ENCODE assay signal across 1 mouse cellular context in genomic region chr7:132812619-132813415, GRCm38 (mm10).
TF ChIP-seq lines count a peak whose summit lies in the region.

No protein-coding gene starts in this region.

TF ChIP-seq in CH12.LX, 34 proteins besides CTCF, POLR2A, EP300 and RAD21 (continued from another document):
- no peak for TF ChIP-seq JUND (conservative IDR thresholded peaks at IDR 0.05; ENCODE audit: low read depth, low read length)
- no peak for TF ChIP-seq PAX5 (IDR thresholded peaks at IDR 0.05; ENCODE audit: low read length)
- no peak for TF ChIP-seq UBTF (IDR thresholded peaks at IDR 0.05; ENCODE audit: low read depth, low read length)
- TF ChIP-seq ZC3H11A (IDR thresholded peaks at IDR 0.05; ENCODE audit: low read depth, low read length): no peak
- no peak for TF ChIP-seq GABPA (IDR thresholded peaks at IDR 0.05; ENCODE audit: insufficient replicate concordance, low read depth, low read length)
- no peak for TF ChIP-seq MAFK (IDR thresholded peaks at IDR 0.05; ENCODE audit: insufficient replicate concordance, low read length)
- no peak for TF ChIP-seq NELFE (IDR thresholded peaks at IDR 0.05; ENCODE audit: low read depth, low read length)
- no peak for TF ChIP-seq POLR2AphosphoS2 (IDR thresholded peaks at IDR 0.05; ENCODE audit: low read depth, low read length)
TF ChIP-seq in CH12.LX: peak in this region for 10.
